Mouse (Mus musculus): ENCODE results near the gene Zdbf2. TPM values are rescaled to one million over a fixed set of nuclear protein-coding genes. Genes with fewer than 3 reads are reported as not detected.

The Zdbf2 gene
- polyA plus RNA-seq, 1 experiment from 2014 or later = 5.7 TPM

- peaks cover 33% of the 10 kb centered on the region for H3K27me3 ChIP-seq (ENCODE audit: insufficient read depth, low read length)
- H3K4me2 ChIP-seq = no peak overlapping the region
- DNase-seq (no peak), ATAC-seq (ENCODE audit: insufficient read depth) (no peak)
- no peaks in the 10 kb centered on the region; the same call in 1 of the 2 replicates for H3K9me3 ChIP-seq (ENCODE audit: low read depth, low read length)
- no peak overlapping the region for H3K27ac ChIP-seq (ENCODE audit: low read depth)
- TF ChIP-seq CTCF (IDR thresholded peaks at IDR 0.05; ENCODE audit: low read depth) = no peak
- no peak overlapping the region for H3K4me3 ChIP-seq (ENCODE audit: low read depth, low read length)
- H3K4me1 ChIP-seq (ENCODE audit: insufficient read depth) = no peaks in the 10 kb centered on the region
- H3K9ac ChIP-seq = no peak overlapping the region
- no peaks in the 10 kb centered on the region for H3K36me3 ChIP-seq (ENCODE audit: insufficient read depth)
- WGBS = 53% methylated on average over 4 of the region's 4 CpGs
Observed at GRCm38 (mm10) chr1:63243854-63244253, 29.2 kb upstream of the Zdbf2 start.

DNA sequence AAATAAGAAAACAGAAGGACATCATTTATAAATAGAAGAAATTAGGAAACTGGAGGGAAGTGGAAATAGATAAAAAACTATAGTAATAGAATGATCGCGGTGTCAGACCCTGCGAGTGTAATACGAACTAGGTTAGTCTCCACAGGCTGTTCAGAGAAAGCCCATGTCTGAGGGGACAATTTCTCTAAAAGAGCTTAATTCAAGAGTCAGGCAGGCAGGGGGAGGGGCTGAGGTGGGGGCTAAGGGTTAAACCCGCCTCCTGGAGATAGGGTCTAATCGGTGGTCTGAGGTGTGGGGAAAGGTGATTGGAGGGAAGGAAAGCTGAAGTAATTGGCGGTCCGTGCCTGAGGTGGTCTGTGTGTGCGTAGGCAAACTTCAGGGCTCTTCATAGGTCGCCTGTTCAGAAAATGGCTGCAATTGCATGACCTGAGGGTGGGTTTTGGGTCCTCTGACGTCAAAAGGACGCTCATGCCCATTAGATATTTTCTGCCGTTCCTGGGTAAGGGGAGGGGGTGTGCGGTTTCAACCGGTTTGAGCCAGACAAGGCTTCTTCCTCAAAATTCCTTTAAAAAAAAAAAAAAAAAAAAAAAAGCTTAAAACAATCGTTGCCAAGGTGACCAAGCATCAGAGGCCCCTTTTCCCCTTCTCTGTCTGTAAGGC, 26.1 kb upstream of the Zdbf2 start:
- TF ChIP-seq CTCF (IDR thresholded peaks at IDR 0.05; ENCODE audit: low read depth) = no peak
- no peak overlapping the region for H3K27ac ChIP-seq (ENCODE audit: low read depth)
- H3K27me3 ChIP-seq (ENCODE audit: insufficient read depth, low read length) = peaks cover 62% of the 10 kb centered on the region
- DNase-seq = peak; percentile 35
- 2% methylated on average over 16 of the region's 16 CpGs for WGBS
- ATAC-seq (ENCODE audit: insufficient read depth) = peak; percentile 65
- H3K4me3 ChIP-seq (ENCODE audit: low read depth, low read length) = peak overlapping the region; percentile 8; the same call in 1 of the 2 replicates
- H3K9me3 ChIP-seq (ENCODE audit: low read depth, low read length) = peaks cover 3% of the 10 kb centered on the region; the same call in 1 of the 2 replicates
- peak overlapping the region; percentile 40; the same call in 1 of the 2 replicates for H3K4me2 ChIP-seq
- no peak overlapping the region for H3K9ac ChIP-seq
- H3K4me1 ChIP-seq (ENCODE audit: insufficient read depth) = no peaks in the 10 kb centered on the region
- H3K36me3 ChIP-seq (ENCODE audit: insufficient read depth) = no peaks in the 10 kb centered on the region

GRCm38 (mm10) chr1:63247831-63248359, 25.2 kb upstream of the Zdbf2 start:
- H3K4me2 ChIP-seq = peak overlapping the region; percentile 58
- H3K27me3 ChIP-seq (ENCODE audit: insufficient read depth, low read length) = peaks cover 69% of the 10 kb centered on the region
- DNase-seq (no peak), ATAC-seq (ENCODE audit: insufficient read depth) (peak; percentile 24; the same call in 1 of the 2 replicates)
- H3K4me3 ChIP-seq (ENCODE audit: low read depth, low read length) = peak overlapping the region; percentile 28
- no peak overlapping the region for H3K9ac ChIP-seq
- H3K27ac ChIP-seq (ENCODE audit: low read depth) = no peak overlapping the region
- H3K4me1 ChIP-seq (ENCODE audit: insufficient read depth) = no peaks in the 10 kb centered on the region
- peaks cover 3% of the 10 kb centered on the region; the same call in 1 of the 2 replicates for H3K9me3 ChIP-seq (ENCODE audit: low read depth, low read length)
- no peaks in the 10 kb centered on the region for H3K36me3 ChIP-seq (ENCODE audit: insufficient read depth)
- WGBS = 1% methylated on average over 18 of the region's 18 CpGs
- TF ChIP-seq CTCF (IDR thresholded peaks at IDR 0.05; ENCODE audit: low read depth) = no peak

DNA sequence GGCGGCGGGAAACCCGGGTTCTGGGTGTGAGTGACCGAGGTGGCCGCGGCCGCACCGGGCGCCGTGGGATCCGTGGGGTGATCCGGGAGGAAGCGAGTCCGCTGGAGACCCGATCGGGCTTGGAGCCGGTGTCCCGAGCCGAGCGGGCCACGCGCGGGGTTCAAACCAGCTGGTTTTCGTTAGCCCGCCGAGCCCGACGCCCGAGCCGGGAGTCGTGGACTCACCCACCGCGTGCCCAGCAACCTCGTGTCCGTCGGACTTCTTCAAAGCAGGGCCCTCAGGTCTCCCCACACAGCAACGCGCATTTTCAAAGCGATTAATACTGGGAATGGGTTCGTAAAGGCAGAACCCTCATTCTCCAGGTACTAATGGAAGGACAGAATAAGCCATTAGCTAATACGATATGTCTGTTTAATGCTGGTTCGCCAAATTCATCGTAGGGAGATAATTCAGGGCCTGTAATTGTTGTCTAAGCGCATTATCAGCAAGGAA, 24.7 kb upstream of the Zdbf2 start:
- Histone ChIP-seq H3K4me1 (ENCODE audit: insufficient read depth) (no peaks in the 10 kb centered on the region), H3K27ac (ENCODE audit: low read depth) (no peak overlapping the region), H3K4me3 (ENCODE audit: low read depth, low read length) (peak overlapping the region; percentile 28), H3K36me3 (ENCODE audit: insufficient read depth) (no peaks in the 10 kb centered on the region), H3K9ac (no peak overlapping the region), H3K27me3 (ENCODE audit: insufficient read depth, low read length) (peaks cover 72% of the 10 kb centered on the region), H3K4me2 (peak overlapping the region; percentile 58), H3K9me3 (ENCODE audit: low read depth, low read length) (peaks cover 3% of the 10 kb centered on the region; the same call in 1 of the 2 replicates)
- WGBS = 3% methylated on average over 44 of the region's 44 CpGs
- DNase-seq (no peak), ATAC-seq (ENCODE audit: insufficient read depth) (0 out of 2 replicates have a peak, but pooled peaks have one; percentile 12)
- TF ChIP-seq CTCF (IDR thresholded peaks at IDR 0.05; ENCODE audit: low read depth) = no peak

DNA sequence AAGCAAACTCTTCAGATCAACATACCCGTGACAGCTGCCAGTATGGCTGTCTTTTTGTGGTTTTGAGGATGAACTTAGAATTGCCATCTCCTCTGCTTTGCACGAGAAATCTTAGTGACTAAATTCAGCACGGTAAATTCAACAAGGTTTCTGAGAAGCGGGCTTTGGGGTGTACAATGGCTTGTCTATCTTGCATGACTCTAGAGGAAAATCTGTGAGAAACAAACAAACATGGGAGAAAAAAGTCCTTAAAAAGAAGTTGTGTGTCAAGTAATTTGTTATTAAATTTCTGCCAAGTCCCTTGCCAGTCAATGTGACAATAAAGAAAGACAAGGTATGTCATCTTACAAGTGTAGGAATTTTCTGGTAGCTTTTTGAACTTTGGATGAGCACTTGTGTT, 23.8 kb upstream of the Zdbf2 start:
- Histone ChIP-seq H3K27me3 (ENCODE audit: insufficient read depth, low read length) (peaks cover 80% of the 10 kb centered on the region), H3K36me3 (ENCODE audit: insufficient read depth) (no peaks in the 10 kb centered on the region), H3K9ac (no peak overlapping the region), H3K4me2 (no peak overlapping the region), H3K27ac (ENCODE audit: low read depth) (no peak overlapping the region), H3K9me3 (ENCODE audit: low read depth, low read length) (peaks cover 3% of the 10 kb centered on the region; the same call in 1 of the 2 replicates), H3K4me3 (ENCODE audit: low read depth, low read length) (no peak overlapping the region), H3K4me1 (ENCODE audit: insufficient read depth) (no peaks in the 10 kb centered on the region)
- 48% methylated on average over 4 of the region's 4 CpGs for WGBS
- TF ChIP-seq CTCF (IDR thresholded peaks at IDR 0.05; ENCODE audit: low read depth) = no peak
- ATAC-seq (ENCODE audit: insufficient read depth) (no peak), DNase-seq (no peak)

- no peak overlapping the region for H3K4me2 ChIP-seq
- no peaks in the 10 kb centered on the region for H3K4me1 ChIP-seq (ENCODE audit: insufficient read depth)
- TF ChIP-seq CTCF (IDR thresholded peaks at IDR 0.05; ENCODE audit: low read depth) = peak; percentile 45
- peaks cover 91% of the 10 kb centered on the region for H3K27me3 ChIP-seq (ENCODE audit: insufficient read depth, low read length)
- ATAC-seq (ENCODE audit: insufficient read depth) (peak; percentile 39; the same call in 1 of the 2 replicates), DNase-seq (peak; percentile 47)
- no peaks in the 10 kb centered on the region for H3K36me3 ChIP-seq (ENCODE audit: insufficient read depth)
- peaks cover 3% of the 10 kb centered on the region; the same call in 1 of the 2 replicates for H3K9me3 ChIP-seq (ENCODE audit: low read depth, low read length)
- H3K4me3 ChIP-seq (ENCODE audit: low read depth, low read length) = no peak overlapping the region
- 37% methylated on average over 24 of the region's 24 CpGs for WGBS
- no peak overlapping the region for H3K9ac ChIP-seq
- H3K27ac ChIP-seq (ENCODE audit: low read depth) = no peak overlapping the region
Observed at GRCm38 (mm10) chr1:63252351-63253209, 20.5 kb upstream of the Zdbf2 start.

Data from lung, embryonic 14.5 days (tissue).